Mouse (Mus musculus) cerebral cortex, adult 2 months (tissue): ENCODE data around the gene Rab34.

Source experiments
- WGBS: fragments of 180-500 bp; shearing (Covaris S2); methylation state at CpG from one replicate; pipeline ENCODE4 v1.1.7; 2018; 5-methylcytosine and 5-hydroxymethylcytosine counted together

Gene Rab34

DNA sequence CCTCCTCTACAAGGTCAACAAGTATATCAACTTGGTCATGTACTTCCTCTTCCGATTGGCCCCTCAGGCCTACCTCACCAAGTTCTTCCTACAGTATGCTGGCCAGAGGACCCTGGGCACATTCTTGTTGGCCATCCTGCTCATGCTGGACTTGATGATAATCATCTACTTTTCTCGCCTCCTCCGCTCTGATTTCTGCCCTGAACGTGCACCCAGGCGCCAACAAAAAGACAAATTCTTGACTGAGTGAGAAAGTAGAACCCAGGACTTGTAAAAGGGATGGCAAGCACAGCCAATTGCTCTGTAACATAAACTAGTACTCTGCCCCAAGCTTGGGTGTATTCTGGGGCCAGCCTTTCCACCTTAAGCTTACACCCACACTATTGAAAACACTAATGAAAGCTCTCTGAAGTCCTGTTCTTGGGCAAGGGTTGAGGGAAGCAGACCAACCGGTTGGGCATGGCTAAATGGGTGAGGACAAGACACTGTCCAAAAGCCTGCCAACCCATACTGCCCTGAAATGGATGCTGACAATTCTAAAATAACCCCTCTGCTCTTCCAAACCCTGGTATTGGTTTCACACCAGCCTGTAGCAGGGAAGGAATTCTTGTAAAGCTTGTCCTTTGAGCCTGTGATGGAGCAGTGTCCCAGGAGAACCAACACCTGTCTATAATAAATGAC lies 8.0 kb upstream of the Rab34 start:
- WGBS = 72% methylated on average over 6 of the region's 6 CpGs

DNA sequence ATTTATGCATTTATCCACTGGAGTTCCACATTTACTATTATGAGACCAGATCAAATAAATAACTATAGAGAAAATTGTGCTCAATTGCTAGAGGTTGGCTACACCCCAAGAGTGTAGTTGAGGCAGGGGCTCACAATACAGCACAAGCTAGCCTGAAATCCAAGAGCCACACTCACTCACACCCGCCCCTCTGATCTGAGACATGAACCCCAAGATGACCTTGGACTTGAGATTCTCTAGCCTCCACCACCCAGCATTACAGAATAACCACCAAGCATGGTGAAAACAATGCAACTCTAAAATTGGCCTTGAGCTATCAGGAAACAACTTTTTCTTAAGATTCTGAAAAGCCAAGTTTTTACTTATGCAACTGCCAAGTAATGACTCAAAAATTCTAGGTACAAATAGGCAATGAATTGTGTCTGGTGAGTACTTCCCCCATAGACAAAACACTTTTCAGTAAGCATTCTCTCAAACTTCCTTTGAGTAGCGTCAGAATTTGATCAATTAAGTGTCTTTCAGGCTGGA lies 6.3 kb upstream of the Rab34 start:
- WGBS = 44% methylated on average over 2 of the region's 2 CpGs

DNA sequence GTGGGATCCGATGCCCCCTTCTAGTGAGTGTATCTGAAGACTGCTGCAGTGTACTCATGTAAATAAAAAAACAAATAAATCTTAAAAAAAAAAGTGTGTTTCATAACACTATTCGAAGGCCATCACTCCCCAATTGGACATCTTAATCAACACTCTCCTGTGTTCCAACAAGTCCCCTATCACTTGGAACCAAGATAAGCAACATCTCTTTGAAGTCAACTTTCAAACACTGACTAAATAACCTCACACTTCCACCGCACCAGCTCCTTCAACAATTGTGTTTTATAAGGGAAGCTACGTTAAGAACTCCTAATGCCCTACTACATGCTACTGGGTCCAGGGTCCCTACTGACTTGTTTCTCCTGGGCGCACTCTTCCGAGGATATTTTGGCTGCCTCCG lies 5.8 kb upstream of the Rab34 start:
- 4% methylated on average over 7 of the region's 7 CpGs for WGBS

DNA sequence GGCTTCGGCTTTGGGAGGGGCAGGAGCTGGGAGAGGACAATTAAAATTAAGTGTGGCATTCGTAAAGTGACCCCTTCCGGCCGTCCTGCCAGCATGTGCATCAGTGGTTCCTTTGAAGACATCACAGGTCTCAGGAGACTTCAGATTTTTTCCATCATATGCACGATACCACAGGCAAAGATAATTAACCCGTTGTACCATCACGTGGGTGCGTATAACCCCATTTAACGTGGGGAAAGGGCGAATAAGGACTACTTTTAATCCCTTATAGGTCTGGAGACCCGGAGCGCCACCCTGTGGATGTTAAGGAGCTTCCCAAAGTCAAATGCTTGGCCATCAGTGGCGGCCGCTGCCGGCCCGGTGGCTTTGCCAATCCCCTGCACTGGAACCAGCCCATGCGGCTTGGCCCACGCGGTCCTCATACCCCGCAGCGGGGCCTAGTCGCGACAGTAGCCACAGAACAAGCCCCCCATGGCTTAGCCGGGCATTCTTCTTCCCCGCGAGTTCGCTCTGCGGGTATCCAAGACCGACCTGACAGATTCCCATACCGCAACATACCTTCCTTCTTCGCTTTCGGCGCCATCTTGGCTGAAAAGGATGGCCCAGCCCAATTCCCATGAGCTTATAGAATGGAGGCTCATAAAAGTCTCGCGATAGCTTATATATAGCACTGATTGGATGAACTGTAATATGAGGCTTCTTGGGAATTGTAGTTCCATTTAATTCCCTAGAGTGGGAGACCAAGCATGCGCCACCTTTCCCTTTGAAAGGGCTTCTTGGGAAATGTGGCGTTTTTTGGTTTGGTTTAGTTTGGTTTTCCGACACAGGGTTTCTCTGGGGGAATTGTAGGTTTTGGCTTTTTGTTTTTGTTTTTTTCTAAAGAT lies 5.0 kb upstream of the Rab34 start, which contains the start of gene Rpl23a:
Rpl23a (minus strand) TSS at position 624 of the 884 bp plus-strand sequence.
- under 1% methylated on average over 38 of the region's 38 CpGs for WGBS

DNA sequence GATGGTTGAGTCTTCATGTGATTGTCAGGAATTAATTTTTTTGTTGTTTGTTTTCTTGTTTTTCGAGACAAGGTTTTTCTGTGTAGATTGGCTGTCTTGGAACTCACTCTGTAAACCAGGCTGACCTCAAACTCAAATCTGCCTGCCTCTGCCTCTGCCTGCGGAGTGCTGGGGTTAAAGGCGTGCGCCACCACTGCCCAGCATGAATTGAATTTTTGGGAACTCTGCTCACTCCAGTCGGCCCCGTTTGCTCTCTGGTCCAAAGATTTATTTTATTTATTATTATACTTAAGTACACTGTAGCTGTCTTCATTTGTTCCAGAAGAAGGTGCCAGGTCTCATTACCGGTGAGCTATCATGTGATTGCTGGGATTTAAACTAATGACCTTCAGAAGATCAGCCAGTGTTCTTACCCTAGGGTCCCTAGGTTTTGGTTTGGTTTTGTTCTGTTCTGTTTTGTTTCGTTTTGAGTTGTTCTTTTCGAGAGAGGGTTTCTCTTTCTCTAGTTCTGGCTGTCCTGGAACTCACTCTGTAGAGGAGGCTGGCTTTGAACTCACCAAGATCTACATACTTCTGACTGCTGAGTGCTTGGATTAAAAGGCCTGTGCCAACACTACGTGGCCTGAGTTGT lies 4.2 kb upstream of the Rab34 start:
- 49% methylated on average over 10 of the region's 10 CpGs for WGBS

DNA sequence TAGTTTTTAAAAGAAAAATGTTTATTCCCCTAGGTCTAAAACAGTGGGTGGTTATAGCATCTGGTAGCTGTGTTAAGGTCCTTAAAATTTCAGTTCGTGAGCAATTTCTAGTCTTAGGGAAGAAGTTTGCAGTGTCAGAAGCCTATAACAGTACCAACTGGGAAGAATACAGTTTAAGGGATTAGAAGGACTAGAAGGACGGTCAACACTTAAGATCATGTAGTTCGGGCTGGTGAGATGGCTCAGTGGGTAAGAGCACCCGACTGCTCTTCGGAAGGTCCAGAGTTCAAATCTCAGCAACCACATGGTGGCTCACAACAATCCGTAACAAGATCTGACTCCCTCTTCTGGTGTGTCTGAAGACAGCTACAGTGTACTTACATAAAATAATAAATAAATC lies 3.5 kb upstream of the Rab34 start:
- WGBS = 85% methylated on average over 6 of the region's 6 CpGs

DNA sequence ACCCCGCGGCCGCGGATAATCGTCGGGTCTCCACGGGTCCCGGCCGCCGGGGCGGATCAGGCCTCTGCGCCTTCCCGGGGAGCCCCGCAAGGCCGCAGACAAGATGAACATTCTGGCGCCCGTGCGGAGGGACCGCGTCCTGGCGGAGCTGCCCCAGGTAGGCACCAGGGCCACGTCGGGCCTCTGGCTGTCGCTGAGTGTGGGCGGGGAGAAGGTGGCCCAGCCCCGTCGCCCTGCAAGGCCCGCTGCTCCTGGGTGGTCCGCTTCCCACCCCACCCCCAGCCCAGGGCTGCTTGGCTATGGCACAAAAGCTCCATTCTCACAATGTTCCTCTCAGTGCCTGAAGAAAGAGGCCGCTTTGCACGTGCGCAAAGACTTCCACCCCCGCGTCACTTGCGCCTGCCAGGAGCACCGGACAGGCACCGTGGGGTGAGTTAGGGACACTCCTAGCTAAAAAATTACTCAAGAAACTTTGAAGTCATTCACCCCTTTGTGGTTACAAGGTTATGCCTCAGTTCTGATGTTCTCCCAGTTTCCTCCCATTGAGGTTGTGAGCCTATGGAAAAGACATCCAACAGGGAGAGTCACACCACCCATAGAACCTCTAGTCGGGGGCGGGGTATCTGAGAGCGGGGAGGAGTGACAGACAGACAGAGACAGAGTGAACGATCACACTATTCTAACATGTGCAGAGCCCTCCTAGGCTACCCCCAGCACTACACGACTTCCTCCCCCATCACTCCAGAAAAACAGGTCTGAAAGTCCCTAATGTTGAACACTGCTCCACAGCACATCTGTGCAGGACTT lies 1.2 kb downstream of the Rab34 start:
- 2% methylated on average over 42 of the region's 42 CpGs for WGBS

DNA sequence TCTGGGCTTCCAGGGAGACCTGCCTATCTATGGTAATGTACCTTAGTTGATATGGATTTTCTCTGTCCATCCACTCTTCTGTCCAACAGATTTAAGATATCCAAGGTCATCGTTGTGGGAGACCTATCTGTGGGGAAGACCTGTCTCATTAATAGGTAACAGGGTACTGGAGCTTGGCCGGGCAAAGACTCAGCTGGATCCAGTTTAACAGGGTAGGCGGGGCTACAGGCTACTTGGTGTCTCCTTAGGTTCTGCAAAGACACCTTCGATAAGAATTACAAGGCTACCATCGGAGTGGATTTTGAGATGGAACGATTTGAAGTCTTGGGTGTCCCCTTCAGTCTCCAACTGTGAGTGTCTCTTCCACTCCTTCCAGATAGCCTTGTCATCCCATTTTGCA lies 1.8 kb downstream of the Rab34 start:
- WGBS = 73% methylated on average over 6 of the region's 6 CpGs

DNA sequence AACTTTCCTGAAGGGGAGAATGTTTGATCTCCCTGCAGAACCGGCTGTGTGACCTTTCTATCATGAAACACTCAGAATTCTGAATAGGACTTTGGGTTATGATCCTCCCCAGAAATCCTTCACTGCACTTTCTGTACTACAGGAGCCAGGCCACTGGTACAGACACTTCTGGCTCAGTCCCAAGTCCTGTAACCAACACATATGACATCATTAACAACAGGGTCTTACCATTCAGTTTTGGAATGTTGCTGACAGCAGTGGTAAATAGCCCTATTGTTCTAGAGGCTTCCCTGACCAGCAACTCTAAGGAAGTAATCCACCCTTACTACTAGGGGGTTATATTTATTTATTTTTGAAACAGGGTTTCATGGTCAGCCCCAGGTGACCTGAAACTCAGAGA lies 4.9 kb downstream of the Rab34 start, which contains the start of gene Proca1:
Proca1 (plus strand) TSS at position 280 of the 400 bp plus-strand sequence.
- 64% methylated on average over 1 of the region's 1 CpGs for WGBS

DNA sequence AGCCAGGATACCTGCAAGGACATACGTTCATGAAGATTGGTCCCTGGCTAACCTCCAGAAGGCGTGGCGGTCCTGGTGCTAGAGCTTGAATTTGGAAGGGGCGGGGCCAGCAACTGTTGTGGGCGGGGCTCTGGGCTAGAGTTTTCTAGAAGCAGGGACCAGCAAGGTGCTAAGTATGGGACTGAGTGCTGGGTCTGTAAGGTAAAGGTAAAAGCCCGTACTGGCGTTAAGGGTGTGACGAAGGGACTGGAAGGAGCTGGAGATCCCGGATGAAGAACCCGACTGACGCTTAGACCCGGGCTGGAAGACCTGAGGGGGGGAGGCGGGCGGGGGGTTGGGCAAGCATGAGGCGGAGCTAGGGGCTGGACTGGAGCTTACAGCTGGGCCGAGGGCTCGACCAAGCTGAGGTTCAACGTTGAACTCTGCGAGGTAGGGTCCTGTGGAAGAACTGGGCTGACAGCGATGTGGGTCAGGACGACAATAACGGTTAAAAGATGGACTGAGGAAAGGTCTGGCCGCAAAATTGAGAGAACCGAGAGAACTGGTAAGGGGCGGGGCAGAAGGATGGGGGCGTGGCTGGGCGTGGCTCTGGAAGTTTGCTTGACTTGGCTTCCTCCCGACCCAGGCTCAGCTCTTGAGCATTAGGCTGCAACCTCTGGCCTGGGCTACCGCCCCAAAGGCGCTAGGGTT lies 6.3 kb downstream of the Rab34 start:
- WGBS = 9% methylated on average over 30 of the region's 30 CpGs

DNA sequence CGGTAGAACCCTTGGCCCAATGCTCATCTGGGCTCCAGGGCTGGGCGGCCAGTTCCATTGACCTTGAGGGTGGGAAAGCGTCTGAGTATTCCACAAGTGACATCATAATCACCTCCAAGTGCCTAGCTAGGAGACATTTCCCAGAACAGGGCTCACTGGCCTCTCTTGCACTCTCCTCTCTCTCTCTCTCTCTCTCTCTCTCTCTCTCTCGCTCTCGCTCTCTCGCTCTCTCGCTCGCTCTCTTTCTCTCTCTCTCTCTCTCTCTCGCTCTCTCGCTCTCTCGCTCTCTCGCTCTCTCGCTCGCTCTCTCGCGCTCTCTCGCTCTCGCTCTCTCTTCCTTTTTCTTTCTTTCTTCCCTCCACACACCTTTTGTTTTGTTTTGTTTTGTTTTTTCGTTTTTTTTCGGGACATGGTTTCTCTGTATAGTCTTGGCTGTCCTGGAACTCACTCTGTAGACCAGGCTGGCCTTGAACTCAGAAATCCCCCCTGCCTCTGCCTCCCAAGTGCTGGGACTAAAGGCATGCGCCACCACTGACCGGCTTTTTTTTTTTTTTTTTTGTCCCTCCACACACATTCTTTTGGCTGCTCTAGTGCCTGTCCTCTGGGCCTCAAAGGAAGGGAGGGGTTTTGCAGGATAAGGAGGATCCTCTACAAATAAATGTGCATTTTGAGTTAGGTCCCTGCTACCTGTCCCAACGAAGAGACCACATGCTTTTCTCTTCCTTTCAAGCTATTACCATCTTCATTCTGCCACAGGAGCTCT lies 7.1 kb downstream of the Rab34 start:
- 65% methylated on average over 23 of the region's 23 CpGs for WGBS

DNA sequence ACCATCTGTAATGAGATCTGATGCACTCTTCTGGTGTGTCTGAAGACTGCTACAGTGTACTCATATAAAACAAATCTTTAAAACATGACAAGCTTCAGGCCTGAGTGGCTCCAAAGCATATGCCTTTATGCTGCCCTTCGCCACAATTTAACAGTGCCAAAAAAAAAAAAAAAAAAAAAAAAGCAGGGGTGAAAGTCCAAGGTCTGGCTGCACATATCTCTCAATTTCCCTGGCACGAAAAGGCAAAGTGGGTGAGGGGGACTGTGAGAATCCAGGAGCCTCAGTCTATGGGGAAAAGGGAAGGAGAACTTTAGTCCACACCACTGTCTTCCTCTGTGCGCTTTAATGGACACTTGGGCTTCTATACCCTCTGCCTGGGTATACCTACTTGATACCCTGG lies 14.1 kb downstream of the Rab34 start:
- 87% methylated on average over 3 of the region's 3 CpGs for WGBS

DNA sequence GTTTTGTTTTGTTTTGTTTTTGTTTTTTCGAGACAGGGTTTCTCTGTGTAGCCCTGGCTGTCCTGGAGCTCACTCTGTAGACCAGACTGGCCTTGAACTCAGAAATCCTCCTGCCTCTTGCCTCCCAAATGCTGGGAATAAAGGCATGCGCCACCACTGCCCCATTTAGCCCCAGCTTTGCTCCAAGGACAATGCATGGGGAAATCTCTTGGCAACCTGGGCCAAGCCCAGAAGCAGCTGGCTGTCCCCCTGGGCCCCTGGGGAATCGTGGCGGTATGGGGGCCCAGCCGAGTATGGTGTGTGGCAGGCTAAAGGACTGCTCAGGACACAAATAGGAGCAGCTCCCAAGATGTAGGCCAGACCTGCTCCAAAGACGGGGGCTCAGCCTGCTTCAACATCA lies 16.1 kb downstream of the Rab34 start:
- 65% methylated on average over 6 of the region's 6 CpGs for WGBS

DNA sequence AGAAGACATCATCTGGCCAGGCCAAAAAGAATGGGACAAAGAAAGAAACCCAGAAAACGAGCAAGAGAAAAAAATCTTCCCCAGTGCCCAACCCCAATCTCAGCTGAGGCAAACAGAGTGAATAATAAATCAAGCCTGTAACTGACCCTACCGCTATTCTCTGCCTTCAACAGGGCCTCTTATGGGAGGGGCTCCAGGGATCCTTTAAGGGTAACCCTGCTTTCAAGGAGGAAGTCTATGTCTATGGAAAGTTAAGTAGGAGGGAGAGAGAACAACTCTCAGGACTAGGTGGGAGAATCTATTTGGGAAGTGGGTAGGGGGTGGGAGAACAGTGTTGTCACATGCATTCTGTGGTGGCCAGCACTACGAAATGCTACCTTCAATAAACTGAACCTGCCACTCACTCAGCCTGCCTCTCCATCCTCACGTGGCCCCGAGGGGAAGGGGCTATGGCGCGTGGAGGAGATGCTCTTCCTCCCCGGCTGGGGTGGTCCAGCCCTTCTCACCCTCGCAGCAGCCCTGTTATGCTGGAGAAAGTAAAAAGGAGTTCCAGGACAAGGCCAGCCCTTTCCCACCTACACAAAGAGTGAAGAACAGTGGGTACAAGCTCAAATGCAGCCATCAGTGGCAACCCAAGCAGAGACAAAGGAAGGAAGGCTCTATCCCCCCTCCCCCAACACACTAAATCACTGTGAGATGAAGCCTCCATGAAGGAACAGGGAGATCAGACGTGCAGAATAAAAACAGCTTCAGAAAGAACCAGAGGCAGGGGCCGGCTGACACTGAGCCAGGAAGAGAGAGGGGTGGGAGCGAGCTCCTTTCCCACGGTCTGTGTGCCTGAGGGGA lies 17.4 kb downstream of the Rab34 start:
- WGBS = 57% methylated on average over 13 of the region's 13 CpGs

DNA sequence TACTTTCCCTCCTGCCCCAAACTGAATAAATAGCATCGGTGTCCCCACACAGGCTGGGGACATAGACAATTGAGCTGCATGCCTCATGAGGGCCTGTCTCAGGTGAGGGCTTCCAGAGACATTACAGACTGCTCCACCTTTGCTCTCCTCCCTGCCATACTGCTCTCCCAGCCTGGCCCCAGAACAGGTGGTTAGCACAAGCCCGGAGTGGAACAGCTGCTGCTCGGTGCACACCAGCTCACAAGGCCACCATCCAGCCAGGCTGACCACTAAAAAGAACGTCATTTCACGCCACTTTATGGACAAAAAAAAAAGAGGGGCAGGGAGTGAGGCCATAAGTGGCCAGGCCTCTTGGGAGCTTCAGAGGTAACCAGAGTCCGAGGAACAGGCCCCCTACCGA lies 19.0 kb downstream of the Rab34 start:
- 91% methylated on average over 7 of the region's 7 CpGs for WGBS

DNA sequence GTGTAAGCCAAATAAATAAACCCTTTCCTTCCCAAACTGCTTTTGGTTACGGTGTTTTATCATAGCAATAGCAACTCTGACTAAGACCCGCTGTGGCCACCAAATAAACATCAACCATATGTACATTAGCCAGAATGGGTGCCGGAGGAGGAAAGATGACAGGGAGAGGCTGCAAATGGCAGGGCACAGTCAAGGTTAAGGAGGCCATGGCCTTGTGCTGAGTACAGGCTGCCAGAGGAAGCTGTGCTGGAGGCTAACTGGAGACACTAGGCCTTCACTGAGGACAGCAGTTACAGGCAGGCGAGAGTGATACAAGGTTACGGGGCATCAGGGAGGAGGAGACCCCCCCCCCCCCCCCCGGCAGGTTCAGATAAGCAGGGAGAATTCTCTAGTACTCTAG lies 21.7 kb downstream of the Rab34 start:
- 89% methylated on average over 6 of the region's 6 CpGs for WGBS

DNA sequence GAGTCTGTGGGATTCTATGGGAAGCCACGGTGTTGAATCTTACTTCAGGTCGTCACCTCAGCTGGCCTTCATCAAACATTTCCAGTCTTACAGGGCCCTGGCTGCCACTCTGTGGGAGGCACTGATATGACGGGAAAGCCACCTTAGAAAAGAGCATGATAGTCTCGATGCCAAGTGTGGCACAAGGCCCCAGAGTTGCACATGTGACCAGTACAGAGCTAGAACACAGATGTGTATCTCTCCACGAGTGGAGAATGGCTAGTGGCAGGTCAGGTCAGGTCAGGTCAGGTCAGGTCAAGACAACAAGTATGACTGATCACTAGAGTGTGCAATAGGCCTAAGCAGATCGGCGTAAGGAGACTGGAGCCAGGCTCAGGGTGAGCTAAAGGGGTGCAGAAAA lies 22.4 kb downstream of the Rab34 start:
- 71% methylated on average over 7 of the region's 7 CpGs for WGBS

DNA sequence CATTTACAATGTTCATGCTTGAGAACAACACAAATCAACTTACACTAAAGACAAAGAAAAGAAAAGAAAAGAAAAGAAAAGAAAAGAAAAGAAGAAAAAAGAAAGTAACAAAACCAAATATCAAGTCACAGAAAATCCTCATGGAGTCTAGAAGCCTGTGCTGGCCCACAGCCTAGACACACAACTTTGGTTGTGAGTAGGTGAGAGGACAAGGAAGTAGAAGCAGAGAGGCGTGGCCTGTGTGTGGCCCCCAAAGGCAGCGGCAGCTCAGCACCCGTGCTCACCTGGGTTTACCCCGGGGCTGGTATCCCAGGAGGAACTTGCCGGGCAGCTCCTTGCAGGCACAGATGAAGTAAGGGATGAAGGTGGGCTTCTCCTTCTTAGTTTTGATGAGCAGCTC lies 23.3 kb downstream of the Rab34 start:
- 90% methylated on average over 5 of the region's 5 CpGs for WGBS
